Mouse (Mus musculus) embryonic facial prominence, embryonic 10.5 days (tissue): ENCODE measurements around the gene Sp2. TPM values are rescaled to one million over a fixed set of nuclear protein-coding genes. Genes with fewer than 3 reads are reported as not detected.

Experiments
- DNase-seq: peaks from one replicate; pipeline ENCODE4 v3.0.0-alpha.2; 2017; ENCODE audit warnings: low spot score
- H3K27ac ChIP-seq: fragments of 300-500 bp; sonication (generic); replicated peaks from 2 replicates; pipeline ENCODE4 v1.5.1; 2016; ENCODE audit warnings: mild to moderate bottlenecking
- H3K27me3 ChIP-seq: fragments of 300-500 bp; sonication (generic); replicated peaks from 2 replicates; pipeline ENCODE4 v1.6.1; 2016; ENCODE audit warnings: low read depth, mild to moderate bottlenecking; ENCODE audit not compliant: poor library complexity, severe bottlenecking
- H3K36me3 ChIP-seq: fragments of 300-500 bp; sonication (generic); replicated peaks from 2 replicates; pipeline ENCODE4 v1.6.1; 2016; ENCODE audit warnings: mild to moderate bottlenecking, moderate library complexity
- H3K4me1 ChIP-seq: fragments of 300-500 bp; sonication (generic); 2 replicates; pipeline ENCODE4 v1.6.1; 2016
- H3K4me3 ChIP-seq: fragments of 300-500 bp; sonication (generic); 2 replicates; pipeline ENCODE4 v1.5.1; 2016; ENCODE audit warnings: mild to moderate bottlenecking, moderate library complexity
- H3K9me3 ChIP-seq: fragments of 300-500 bp; sonication (generic); 2 replicates; pipeline ENCODE4 v1.6.1; 2016; ENCODE audit warnings: mild to moderate bottlenecking
- WGBS: fragments of 180-500 bp; shearing (Covaris S2); methylation state at CpG from one replicate; pipeline ENCODE4 v1.1.7; 2016; 5-methylcytosine and 5-hydroxymethylcytosine counted together
- polyA plus RNA-seq: library from polyadenylated mRNA; unstranded; fragments of >200 nt; fragmentation: Nextera tagmentation; extraction: Ambion mirVana; gene quantifications from 2 replicates; pipeline ENCODE4 v1.2.1, GENCODE M21; 2016

Gene Sp2
- polyA plus RNA-seq, 1 experiment from 2014 or later = 27.9 TPM

GRCm38 (mm10) chr11:96940578-96941465 lies 41.9 kb downstream of the Sp2 start:
- no peaks in the 10 kb centered on the region for H3K36me3 ChIP-seq
- 0 out of 2 replicates have a peak overlapping the region, but pooled peaks have one; percentile 18 for H3K4me3 ChIP-seq
- peaks cover 6% of the 10 kb centered on the region for H3K27me3 ChIP-seq
- H3K4me1 ChIP-seq = peaks cover 26% of the 10 kb centered on the region
- WGBS = 82% methylated on average over 16 of the region's 16 CpGs
- H3K27ac ChIP-seq = no peak overlapping the region
- no peaks in the 10 kb centered on the region for H3K9me3 ChIP-seq
- DNase-seq = no peak

- no peak overlapping the region for H3K27ac ChIP-seq
- 90% methylated on average over 6 of the region's 6 CpGs for WGBS
- H3K27me3 ChIP-seq = no peaks in the 10 kb centered on the region; the same call in 1 of the 2 replicates
- peaks cover 21% of the 10 kb centered on the region for H3K4me1 ChIP-seq
- no peak for DNase-seq
- H3K4me3 ChIP-seq = no peak overlapping the region
- no peaks in the 10 kb centered on the region for H3K36me3 ChIP-seq
- no peaks in the 10 kb centered on the region for H3K9me3 ChIP-seq
Observed at GRCm38 (mm10) chr11:96938426-96938800, 44.3 kb downstream of the Sp2 start.

- WGBS = 57% methylated on average over 10 of the region's 10 CpGs
- Histone ChIP-seq H3K4me1 (peaks cover 19% of the 10 kb centered on the region), H3K36me3 (no peaks in the 10 kb centered on the region), H3K4me3 (no peak overlapping the region), H3K27ac (no peak overlapping the region; the same call in 1 of the 2 replicates), H3K9me3 (no peaks in the 10 kb centered on the region), H3K27me3 (no peaks in the 10 kb centered on the region; the same call in 1 of the 2 replicates)
- DNase-seq = peak; percentile 69
Observed at GRCm38 (mm10) chr11:96937549-96938425, 45.0 kb downstream of the Sp2 start.

GRCm38 (mm10) chr11:96935872-96936650 lies 46.7 kb downstream of the Sp2 start:
- H3K9me3 ChIP-seq = no peaks in the 10 kb centered on the region
- 84% methylated on average over 9 of the region's 9 CpGs for WGBS
- H3K27me3 ChIP-seq = 0 out of 2 replicates have a peak, but pooled peaks cover 6% of the 10 kb centered on the region
- H3K4me1 ChIP-seq = peaks cover 26% of the 10 kb centered on the region
- H3K27ac ChIP-seq = no peak overlapping the region
- H3K36me3 ChIP-seq = no peaks in the 10 kb centered on the region
- DNase-seq = no peak
- H3K4me3 ChIP-seq = no peak overlapping the region

GRCm38 (mm10) chr11:96934921-96935356 lies 47.8 kb downstream of the Sp2 start:
- Histone ChIP-seq H3K9me3 (no peaks in the 10 kb centered on the region), H3K36me3 (no peaks in the 10 kb centered on the region), H3K27ac (peak overlapping the region; percentile 70), H3K4me3 (peak overlapping the region; percentile 37), H3K27me3 (peaks cover 13% of the 10 kb centered on the region), H3K4me1 (peaks cover 27% of the 10 kb centered on the region)
- WGBS = 25% methylated on average over 12 of the region's 12 CpGs
- peak; percentile 63 for DNase-seq

GRCm38 (mm10) chr11:96933562-96934276 lies 49.0 kb downstream of the Sp2 start:
- peaks cover 25% of the 10 kb centered on the region for H3K27me3 ChIP-seq
- 89% methylated on average over 13 of the region's 13 CpGs for WGBS
- H3K4me1 ChIP-seq = peaks cover 40% of the 10 kb centered on the region
- DNase-seq = no peak
- no peaks in the 10 kb centered on the region for H3K9me3 ChIP-seq
- no peak overlapping the region for H3K4me3 ChIP-seq
- no peaks in the 10 kb centered on the region for H3K36me3 ChIP-seq
- H3K27ac ChIP-seq = peak overlapping the region; percentile 10; the same call in 1 of the 2 replicates

GRCm38 (mm10) chr11:96931327-96932062 lies 51.3 kb downstream of the Sp2 start:
- H3K4me3 ChIP-seq = no peak overlapping the region
- WGBS = 63% methylated on average over 8 of the region's 8 CpGs
- DNase-seq = no peak
- H3K4me1 ChIP-seq = peaks cover 42% of the 10 kb centered on the region
- H3K36me3 ChIP-seq = no peaks in the 10 kb centered on the region
- H3K27me3 ChIP-seq = peaks cover 40% of the 10 kb centered on the region
- H3K27ac ChIP-seq = no peak overlapping the region; the same call in 1 of the 2 replicates
- H3K9me3 ChIP-seq = no peaks in the 10 kb centered on the region

GRCm38 (mm10) chr11:96929766-96930331 lies 52.9 kb downstream of the Sp2 start:
- Histone ChIP-seq H3K27ac (no peak overlapping the region), H3K36me3 (no peaks in the 10 kb centered on the region), H3K9me3 (no peaks in the 10 kb centered on the region), H3K4me1 (peaks cover 35% of the 10 kb centered on the region), H3K4me3 (no peak overlapping the region), H3K27me3 (peaks cover 44% of the 10 kb centered on the region)
- 68% methylated on average over 9 of the region's 9 CpGs for WGBS
- DNase-seq = no peak

- WGBS = 13% methylated on average over 13 of the region's 13 CpGs
- Histone ChIP-seq H3K4me1 (peaks cover 29% of the 10 kb centered on the region), H3K36me3 (no peaks in the 10 kb centered on the region), H3K27me3 (peaks cover 44% of the 10 kb centered on the region), H3K9me3 (no peaks in the 10 kb centered on the region), H3K27ac (peak overlapping the region; percentile 41; the same call in 1 of the 2 replicates), H3K4me3 (peak overlapping the region; percentile 11; the same call in 1 of the 2 replicates)
- peak; percentile 43 for DNase-seq
Observed at GRCm38 (mm10) chr11:96929096-96929765, 53.5 kb downstream of the Sp2 start.

GRCm38 (mm10) chr11:96928691-96929090 lies 54.1 kb downstream of the Sp2 start:
- Histone ChIP-seq H3K9me3 (no peaks in the 10 kb centered on the region), H3K4me3 (peak overlapping the region; percentile 11; the same call in 1 of the 2 replicates), H3K27me3 (peaks cover 44% of the 10 kb centered on the region), H3K27ac (peak overlapping the region; percentile 41), H3K4me1 (peaks cover 28% of the 10 kb centered on the region), H3K36me3 (no peaks in the 10 kb centered on the region)
- WGBS = 5% methylated on average over 5 of the region's 5 CpGs
- DNase-seq = peak; percentile 50
